Mouse (Mus musculus) forebrain, embryonic 11.5 days (tissue): Measurements from ENCODE around the gene Mageb16. TPM values are rescaled to one million over a fixed set of nuclear protein-coding genes. Genes with fewer than 3 reads are reported as not detected.

Experiments
- ATAC-seq: fragments of 200-750 bp; cut with Nextera tagmentation; replicated peaks from 2 replicates; pipeline ENCODE4 v1.8.0; 2017; ENCODE audit warnings: moderate TSS enrichment; ENCODE audit not compliant: low FRiP score
- DNase-seq: peaks from one replicate; pipeline ENCODE4 v3.0.0-alpha.2; 2017; ENCODE audit warnings: low spot score
- H3K27ac ChIP-seq: fragments of 300-500 bp; sonication (generic); 2 replicates; pipeline ENCODE4 v1.5.1; 2014; ENCODE audit warnings: low read depth, low read length
- H3K27me3 ChIP-seq: fragments of 300-500 bp; sonication (generic); 2 replicates; pipeline ENCODE4 v1.6.1; 2014; ENCODE audit warnings: mild to moderate bottlenecking, low read length, mixed read lengths; ENCODE audit not compliant: control insufficient read depth, insufficient read depth
- H3K36me3 ChIP-seq: fragments of 300-500 bp; sonication (generic); 2 replicates; pipeline ENCODE4 v1.6.1; 2014; ENCODE audit warnings: mild to moderate bottlenecking, low read length, moderate library complexity, mixed read lengths; ENCODE audit not compliant: control insufficient read depth, insufficient read depth
- H3K4me1 ChIP-seq: fragments of 300-500 bp; sonication (generic); replicated peaks from 2 replicates; pipeline ENCODE4 v1.6.1; 2014; ENCODE audit warnings: low read length, mixed read lengths; ENCODE audit not compliant: control insufficient read depth, insufficient read depth
- H3K4me2 ChIP-seq: fragments of 300-500 bp; sonication (generic); 2 replicates; pipeline ENCODE4 v1.6.1; 2014; ENCODE audit warnings: low read depth, mild to moderate bottlenecking, low read length, moderate library complexity, mixed read lengths; ENCODE audit not compliant: severe bottlenecking
- H3K4me3 ChIP-seq: fragments of 300-500 bp; sonication (generic); 2 replicates; pipeline ENCODE4 v1.5.1; 2014; ENCODE audit warnings: low read depth, low read length
- H3K9ac ChIP-seq: fragments of 300-500 bp; sonication (generic); 2 replicates; pipeline ENCODE4 v1.6.1; 2014; ENCODE audit warnings: low read length
- H3K9me3 ChIP-seq: fragments of 300-500 bp; sonication (generic); 2 replicates; pipeline ENCODE4 v1.6.1; 2016; ENCODE audit warnings: low read length, mixed read lengths; ENCODE audit not compliant: control insufficient read depth
- WGBS: fragments of 180-500 bp; shearing (Covaris S2); extraction: QIAGEN DNeasy Blood & Tissue Kit; methylation state at CpG from one replicate; pipeline ENCODE4 v1.1.7; 2014; 5-methylcytosine and 5-hydroxymethylcytosine counted together
- polyA plus RNA-seq: library from polyadenylated mRNA; unstranded; fragments of >200 nt; fragmentation: Nextera tagmentation; extraction: Ambion mirVana; gene quantifications from 2 replicates; pipeline ENCODE4 v1.2.1, GENCODE M21; 2014

Gene Mageb16
- polyA plus RNA-seq: 0.25 TPM in 1 of 2 replicates, not detected in the other

DNA sequence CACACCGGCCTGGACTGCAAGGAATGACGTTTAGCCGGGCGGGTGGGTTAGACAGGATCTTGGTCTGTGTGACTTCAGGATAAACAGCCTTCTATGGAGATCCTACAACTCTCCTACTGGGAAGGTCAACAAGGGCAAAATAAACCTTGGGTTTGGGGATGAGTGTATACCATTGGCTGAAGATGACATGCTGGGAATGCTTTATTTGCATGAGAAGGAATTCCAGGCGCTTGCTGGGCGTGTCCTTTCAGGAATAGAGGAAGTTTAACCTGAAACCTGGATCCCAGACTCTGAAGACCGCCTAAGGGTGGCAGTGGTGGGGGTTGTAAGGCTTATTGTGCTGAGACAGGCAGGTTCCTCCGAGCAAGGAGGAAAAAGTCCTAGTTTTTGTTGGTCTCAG, at the start of gene Mageb16:
Mageb16 (minus strand) TSS at position 25 of the 400 bp plus-strand sequence.
- ATAC-seq: no peak
- Histone ChIP-seq H3K27ac (no peak within 1 kb of the TSS), H3K9me3 (no peaks in the 10 kb centered on the region), H3K4me3 (no peak within 1 kb of the TSS), H3K36me3 (no peaks in the 10 kb centered on the region), H3K4me1 (no peaks in the 10 kb centered on the region), H3K27me3 (no peaks in the 10 kb centered on the region), H3K4me2 (no peak within 1 kb of the TSS), H3K9ac (no peak within 1 kb of the TSS)
- WGBS: 72% methylated on average over 8 of the region's 8 CpGs
- no peak for DNase-seq

DNA sequence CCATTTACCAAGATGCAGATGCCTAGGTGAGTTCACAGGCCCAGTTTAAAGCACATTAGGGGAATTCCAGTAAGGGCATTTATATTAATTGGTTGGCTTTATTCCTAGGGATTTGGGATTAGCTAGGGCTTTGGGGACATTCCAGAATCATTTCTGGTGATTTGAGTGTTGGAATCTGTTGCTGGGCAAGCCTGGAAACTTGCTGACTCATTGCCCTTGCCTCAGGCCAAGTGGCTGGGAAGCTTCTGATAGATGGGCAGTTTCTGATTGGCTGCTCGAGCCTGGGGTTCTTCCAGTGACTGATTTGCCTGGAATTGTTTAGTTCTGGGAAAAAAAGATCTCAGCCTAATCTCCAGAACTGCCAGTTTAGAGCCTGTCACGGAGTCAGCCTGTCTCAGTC, 20.1 kb downstream of the Mageb16 start:
- H3K36me3 ChIP-seq: no peaks in the 10 kb centered on the region
- H3K27ac ChIP-seq: no peak overlapping the region
- no peak overlapping the region for H3K9ac ChIP-seq
- no peaks in the 10 kb centered on the region for H3K9me3 ChIP-seq
- no peaks in the 10 kb centered on the region for H3K4me1 ChIP-seq
- H3K27me3 ChIP-seq: no peaks in the 10 kb centered on the region
- DNase-seq (no peak), ATAC-seq (no peak)
- H3K4me3 ChIP-seq: no peak overlapping the region
- H3K4me2 ChIP-seq: no peak overlapping the region
- 34% methylated on average over 2 of the region's 2 CpGs for WGBS

DNA sequence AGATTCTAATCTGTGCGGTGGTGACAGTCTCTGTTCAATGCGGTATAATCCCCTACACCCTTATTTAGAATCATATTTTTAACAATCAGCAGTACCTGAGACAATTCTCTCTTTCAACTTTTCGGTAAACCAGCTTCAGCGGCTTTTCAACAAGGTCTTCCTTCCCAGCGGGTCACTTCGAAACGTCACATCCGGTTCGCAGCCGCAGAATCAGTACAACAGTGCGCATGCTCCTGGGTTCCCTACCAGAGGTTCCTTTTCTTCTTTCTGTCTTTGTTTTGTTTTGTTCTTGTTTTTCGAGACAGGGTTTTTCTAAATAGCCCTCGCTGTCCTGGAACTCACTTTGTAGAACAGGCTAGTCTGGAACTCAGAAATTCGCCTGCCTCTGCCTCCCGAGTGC, 35.8 kb downstream of the Mageb16 start:
- Histone ChIP-seq H3K4me1 (no peaks in the 10 kb centered on the region), H3K36me3 (no peaks in the 10 kb centered on the region), H3K27me3 (no peaks in the 10 kb centered on the region), H3K4me2 (no peak overlapping the region), H3K9me3 (no peaks in the 10 kb centered on the region), H3K27ac (no peak overlapping the region), H3K9ac (no peak overlapping the region), H3K4me3 (no peak overlapping the region)
- DNase-seq (no peak), ATAC-seq (no peak)
- 93% methylated on average over 15 of the region's 15 CpGs for WGBS

DNA sequence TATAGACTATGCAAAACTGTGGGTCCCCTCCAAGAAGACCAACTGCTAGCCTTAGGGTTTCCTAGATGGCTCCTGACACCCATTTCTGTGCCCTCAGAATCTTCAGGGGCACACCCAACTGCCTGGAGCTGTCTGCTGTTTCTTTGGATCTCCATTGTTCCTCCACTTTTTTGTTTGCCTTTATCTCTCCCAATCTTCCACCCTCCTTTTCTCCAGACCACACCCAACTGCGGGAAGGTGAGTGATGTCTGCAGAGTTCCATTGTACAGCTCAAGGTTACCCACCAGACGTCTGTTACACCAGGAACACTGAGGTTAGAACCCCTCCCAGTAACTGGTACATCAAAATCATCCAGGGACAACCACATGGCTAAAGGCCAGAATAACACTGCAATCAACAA, 64.8 kb downstream of the Mageb16 start:
- Histone ChIP-seq H3K4me3 (no peak overlapping the region), H3K36me3 (no peaks in the 10 kb centered on the region), H3K27me3 (no peaks in the 10 kb centered on the region), H3K27ac (no peak overlapping the region), H3K9ac (no peak overlapping the region), H3K4me1 (no peaks in the 10 kb centered on the region), H3K4me2 (no peak overlapping the region), H3K9me3 (no peaks in the 10 kb centered on the region)
- WGBS: 88% methylated on average over 2 of the region's 2 CpGs
- no peak for DNase-seq
- ATAC-seq: no peak

Other genes starting within 250 kb of the Mageb16 start
- 0.43 and 0.59 TPM in 2 replicates for gene Gm7173, start 154.2 kb downstream of the Mageb16 start, polyA plus RNA-seq